Mouse (Mus musculus) limb, embryonic 10.5 days (tissue): Measurements from ENCODE around the gene Sox8. TPM values are rescaled to one million over a fixed set of nuclear protein-coding genes. Genes with fewer than 3 reads are reported as not detected.

ENCODE experiments used
- DNase-seq: peaks from one replicate; pipeline ENCODE4 v3.0.0-alpha.2; 2017; ENCODE audit warnings: low spot score
- H3K27ac ChIP-seq: fragments of 300-500 bp; sonication (generic); 2 replicates; pipeline ENCODE4 v1.5.1; 2016; ENCODE audit warnings: mild to moderate bottlenecking
- H3K27me3 ChIP-seq: fragments of 300-500 bp; sonication (generic); 2 replicates; pipeline ENCODE4 v1.6.1; 2016; ENCODE audit warnings: low read depth, mild to moderate bottlenecking; ENCODE audit not compliant: poor library complexity, severe bottlenecking
- H3K36me3 ChIP-seq: fragments of 300-500 bp; sonication (generic); 2 replicates; pipeline ENCODE4 v1.6.1; 2016; ENCODE audit warnings: mild to moderate bottlenecking, moderate library complexity
- H3K4me1 ChIP-seq: fragments of 300-500 bp; sonication (generic); 2 replicates; pipeline ENCODE4 v1.6.1; 2016
- H3K4me3 ChIP-seq: fragments of 300-500 bp; sonication (generic); 2 replicates; pipeline ENCODE4 v1.5.1; 2016; ENCODE audit warnings: mild to moderate bottlenecking, moderate library complexity
- H3K9me3 ChIP-seq: fragments of 300-500 bp; sonication (generic); replicated peaks from 2 replicates; pipeline ENCODE4 v1.6.1; 2016; ENCODE audit warnings: mild to moderate bottlenecking
- WGBS: fragments of 180-500 bp; shearing (Covaris S2); methylation state at CpG from one replicate; pipeline ENCODE4 v1.1.7; 2016; 5-methylcytosine and 5-hydroxymethylcytosine counted together
- polyA plus RNA-seq: library from polyadenylated mRNA; unstranded; fragments of >200 nt; fragmentation: Nextera tagmentation; extraction: Ambion mirVana; gene quantifications from 2 replicates; pipeline ENCODE4 v1.2.1, GENCODE M21; 2016

Sox8 gene
- polyA plus RNA-seq, 1 experiment from 2014 or later: 13.1 TPM

DNA sequence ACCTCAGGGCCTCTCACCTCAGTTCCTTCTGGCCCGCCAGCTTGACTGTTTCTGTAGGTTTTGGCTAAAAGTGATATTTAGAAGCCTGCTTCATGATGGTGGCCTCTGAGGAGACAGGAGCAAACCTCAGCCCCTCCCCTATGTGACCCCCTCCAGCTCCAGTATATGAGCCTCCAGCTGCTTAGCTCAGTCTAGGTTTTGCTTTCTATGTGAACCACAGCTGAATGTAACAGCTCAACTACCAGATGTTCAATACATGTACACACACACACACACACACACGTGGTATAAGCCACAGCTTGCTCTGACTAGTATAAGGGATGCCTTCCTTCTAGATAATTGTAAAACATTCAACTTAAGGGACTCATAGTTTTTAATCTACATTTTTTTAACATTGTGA, 5.5 kb upstream of the Sox8 start:
- peaks cover 6% of the 10 kb centered on the region; the same call in 1 of the 2 replicates for H3K36me3 ChIP-seq
- WGBS: 70% methylated on average over 2 of the region's 2 CpGs
- no peak for DNase-seq
- no peak overlapping the region for H3K27ac ChIP-seq
- H3K27me3 ChIP-seq: peaks cover 65% of the 10 kb centered on the region
- H3K4me3 ChIP-seq: no peak overlapping the region
- no peaks in the 10 kb centered on the region for H3K9me3 ChIP-seq
- H3K4me1 ChIP-seq: peaks cover 60% of the 10 kb centered on the region

DNA sequence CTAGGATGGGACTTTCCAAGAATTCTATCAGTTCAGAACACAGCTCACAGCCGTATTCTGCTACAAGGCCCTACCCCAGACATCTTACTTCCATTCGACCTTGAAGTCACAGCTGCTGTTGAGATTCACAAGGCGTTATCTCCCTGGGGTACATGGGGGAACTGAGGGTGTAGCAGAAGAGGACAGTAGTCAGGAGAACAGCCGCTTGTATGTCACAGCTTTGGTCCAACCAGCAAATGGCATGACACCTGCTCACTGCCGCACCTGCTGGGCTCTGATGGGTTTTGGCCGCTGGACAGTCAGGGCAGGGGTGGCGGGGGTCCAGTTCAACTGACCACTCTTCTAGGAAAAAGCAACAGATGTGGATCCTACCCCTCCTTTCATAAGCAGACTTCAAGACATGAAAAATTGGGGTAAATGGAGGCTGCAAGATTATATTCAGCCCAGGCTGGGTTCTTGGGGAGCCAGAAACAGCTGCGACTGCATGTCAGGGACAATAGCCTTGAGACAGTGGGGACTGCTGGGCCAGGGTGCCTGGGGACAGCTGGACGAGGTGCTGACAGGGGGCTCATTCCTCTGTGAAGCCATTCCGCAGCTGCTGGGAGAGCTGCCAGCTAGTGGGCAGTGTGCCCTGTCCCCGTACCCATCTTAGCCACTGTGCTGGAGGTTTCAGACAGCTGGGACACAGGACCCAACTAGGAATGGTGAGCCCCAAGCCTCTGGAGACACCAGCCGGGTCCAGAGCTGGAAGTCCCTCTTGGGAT, 4.9 kb upstream of the Sox8 start:
- no peak for DNase-seq
- Histone ChIP-seq H3K4me1 (peaks cover 64% of the 10 kb centered on the region), H3K9me3 (no peaks in the 10 kb centered on the region), H3K4me3 (no peak overlapping the region), H3K27me3 (peaks cover 64% of the 10 kb centered on the region), H3K27ac (0 out of 2 replicates have a peak overlapping the region, but pooled peaks have one; percentile 44), H3K36me3 (peaks cover 4% of the 10 kb centered on the region; the same call in 1 of the 2 replicates)
- 78% methylated on average over 12 of the region's 12 CpGs for WGBS

DNA sequence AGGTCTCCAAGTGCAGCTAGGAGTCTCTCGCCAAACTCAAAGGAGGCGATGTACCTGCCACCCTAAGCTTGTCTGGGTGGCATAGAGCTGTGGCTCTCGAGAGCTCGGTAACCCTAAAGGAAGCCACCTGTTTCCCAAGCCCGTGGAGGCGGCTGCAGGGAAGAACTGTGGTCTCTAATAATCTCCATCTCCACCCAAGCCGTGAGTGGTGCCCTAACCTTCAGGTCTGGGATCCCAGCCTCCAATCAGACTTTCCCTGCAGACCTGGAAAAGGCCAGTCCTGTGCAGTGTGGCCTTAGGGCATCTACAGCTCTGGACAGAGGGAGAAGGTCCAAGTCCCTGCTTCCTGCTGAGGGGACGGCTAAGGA, 951 bp upstream of the Sox8 start:
- Histone ChIP-seq H3K4me3 (peak overlapping the region; percentile 71), H3K27ac (peak overlapping the region; percentile 83), H3K36me3 (peaks cover 12% of the 10 kb centered on the region), H3K4me1 (peaks cover 72% of the 10 kb centered on the region), H3K9me3 (no peaks in the 10 kb centered on the region), H3K27me3 (peaks cover 84% of the 10 kb centered on the region)
- 4% methylated on average over 8 of the region's 8 CpGs for WGBS
- DNase-seq: no peak

DNA sequence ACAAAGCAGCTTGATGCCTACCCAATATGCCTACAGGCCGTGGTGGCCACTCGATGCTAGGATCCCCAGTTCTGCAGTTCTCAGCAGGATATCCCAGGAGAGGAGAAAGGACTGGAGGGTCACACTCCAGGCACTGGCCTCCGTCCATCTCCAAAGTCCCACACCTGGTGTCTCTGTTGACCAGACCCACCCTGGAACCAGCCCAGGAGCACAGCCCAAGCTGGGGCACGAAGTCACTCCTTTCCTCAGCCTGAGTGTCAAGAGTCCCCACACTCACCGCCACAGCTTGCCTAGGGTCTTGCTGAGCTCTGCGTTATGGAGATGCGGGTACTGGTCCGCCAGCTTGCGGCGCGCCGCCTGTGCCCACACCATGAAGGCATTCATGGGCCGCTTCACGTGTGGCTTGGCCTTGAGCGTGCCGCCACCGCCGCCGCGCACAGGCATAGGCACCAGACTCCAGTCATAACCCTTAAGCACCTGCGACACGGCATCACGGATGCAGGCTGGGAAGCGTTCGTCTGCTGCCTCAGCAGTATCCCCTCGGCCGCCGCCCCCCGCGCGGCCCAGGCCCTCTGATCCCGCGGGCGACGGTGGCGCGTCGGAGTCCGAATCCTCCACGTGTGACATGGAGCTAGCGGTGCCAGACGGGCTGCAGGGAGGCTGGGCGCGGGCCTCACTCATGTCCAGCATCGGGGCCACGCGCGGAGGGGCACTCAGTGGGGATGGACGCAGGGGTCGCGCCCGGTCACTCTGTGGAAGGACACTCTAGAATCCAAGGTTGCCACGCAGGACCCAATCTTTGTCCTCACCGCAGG, 446 bp downstream of the Sox8 start:
- no peak for DNase-seq
- Histone ChIP-seq H3K9me3 (no peaks in the 10 kb centered on the region), H3K4me3 (peak overlapping the region; percentile 71), H3K4me1 (peaks cover 76% of the 10 kb centered on the region), H3K27ac (peak overlapping the region; percentile 83), H3K36me3 (peaks cover 12% of the 10 kb centered on the region), H3K27me3 (peaks cover 81% of the 10 kb centered on the region)
- WGBS: 3% methylated on average over 54 of the region's 54 CpGs

GRCm38 (mm10) chr17:25568880-25569279, 1.6 kb downstream of the Sox8 start:
- 74% methylated on average over 11 of the region's 11 CpGs for WGBS

DNA sequence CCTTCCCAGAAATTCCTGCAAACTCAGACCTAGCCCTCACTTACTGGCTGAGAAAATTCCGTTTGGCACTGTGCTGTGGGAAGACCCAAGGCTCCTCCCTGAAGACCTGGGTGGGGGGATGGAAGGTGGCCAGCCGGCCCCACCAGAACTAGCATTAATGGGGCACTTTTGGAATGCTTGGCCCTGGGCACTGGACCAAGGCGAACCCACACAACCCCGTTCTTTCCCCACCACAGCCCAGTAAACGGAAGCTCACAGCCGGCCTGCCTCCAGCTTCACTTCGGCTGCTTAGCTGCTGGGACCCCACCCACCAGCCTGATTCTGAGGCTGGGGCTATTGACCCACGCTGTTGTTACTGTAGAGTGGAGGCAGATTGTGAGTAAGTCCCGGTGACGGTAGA, 2.3 kb downstream of the Sox8 start:
- peaks cover 74% of the 10 kb centered on the region for H3K27me3 ChIP-seq
- H3K27ac ChIP-seq: no peak overlapping the region

More at GRCm38 (mm10) chr17:25568880-25569279, 1.6 kb downstream of the Sox8 start:
- H3K36me3 ChIP-seq: peaks cover 12% of the 10 kb centered on the region
- H3K4me3 ChIP-seq: peak overlapping the region; percentile 71
- DNase-seq: no peak
- no peaks in the 10 kb centered on the region for H3K9me3 ChIP-seq
- peaks cover 86% of the 10 kb centered on the region for H3K4me1 ChIP-seq
- H3K27me3 ChIP-seq: peaks cover 76% of the 10 kb centered on the region
- 0 out of 2 replicates have a peak overlapping the region, but pooled peaks have one; percentile 5 for H3K27ac ChIP-seq

GRCm38 (mm10) chr17:25567745-25568144, 2.7 kb downstream of the Sox8 start:
- Histone ChIP-seq H3K27ac (0 out of 2 replicates have a peak overlapping the region, but pooled peaks have one; percentile 38), H3K27me3 (peaks cover 69% of the 10 kb centered on the region), H3K4me3 (0 out of 2 replicates have a peak overlapping the region, but pooled peaks have one; percentile 1)

More for the DNA sequence above, 2.3 kb downstream of the Sox8 start:
- no peaks in the 10 kb centered on the region for H3K9me3 ChIP-seq
- H3K4me1 ChIP-seq: peaks cover 83% of the 10 kb centered on the region
- 50% methylated on average over 10 of the region's 10 CpGs for WGBS
- H3K4me3 ChIP-seq: peak overlapping the region; percentile 71; the same call in 1 of the 2 replicates
- no peak for DNase-seq
- H3K36me3 ChIP-seq: peaks cover 15% of the 10 kb centered on the region

DNA sequence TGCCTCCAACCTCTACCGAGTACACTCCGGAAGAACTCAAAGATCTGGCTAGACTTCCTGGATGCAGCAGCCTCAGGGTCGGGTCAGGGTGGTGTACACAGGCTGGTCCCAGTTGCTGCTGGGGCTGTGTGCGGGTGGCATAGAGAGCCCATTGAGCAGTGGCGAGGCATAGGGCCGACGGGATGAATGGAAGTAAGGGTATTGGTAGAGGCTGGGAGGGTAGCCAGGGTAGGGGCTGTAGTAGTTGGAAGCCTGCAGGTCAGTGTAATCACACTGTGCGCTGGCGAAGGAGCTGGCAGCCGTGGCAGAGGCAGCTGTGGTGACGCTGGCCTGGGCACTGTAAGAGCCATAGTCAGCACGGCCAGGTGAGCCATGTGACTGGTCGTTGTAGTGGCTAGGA, 3.2 kb downstream of the Sox8 start:
- H3K9me3 ChIP-seq: no peaks in the 10 kb centered on the region
- H3K27me3 ChIP-seq: peaks cover 65% of the 10 kb centered on the region
- DNase-seq: no peak
- 0 out of 2 replicates have a peak overlapping the region, but pooled peaks have one; percentile 38 for H3K27ac ChIP-seq
- peaks cover 78% of the 10 kb centered on the region for H3K4me1 ChIP-seq
- H3K36me3 ChIP-seq: peaks cover 15% of the 10 kb centered on the region
- H3K4me3 ChIP-seq: 0 out of 2 replicates have a peak overlapping the region, but pooled peaks have one; percentile 1
- WGBS: 79% methylated on average over 13 of the region's 13 CpGs

More at GRCm38 (mm10) chr17:25567745-25568144, 2.7 kb downstream of the Sox8 start:
- DNase-seq: peak; percentile 90
- 22% methylated on average over 14 of the region's 14 CpGs for WGBS
- Histone ChIP-seq H3K36me3 (peaks cover 15% of the 10 kb centered on the region), H3K4me1 (peaks cover 82% of the 10 kb centered on the region), H3K9me3 (no peaks in the 10 kb centered on the region)

DNA sequence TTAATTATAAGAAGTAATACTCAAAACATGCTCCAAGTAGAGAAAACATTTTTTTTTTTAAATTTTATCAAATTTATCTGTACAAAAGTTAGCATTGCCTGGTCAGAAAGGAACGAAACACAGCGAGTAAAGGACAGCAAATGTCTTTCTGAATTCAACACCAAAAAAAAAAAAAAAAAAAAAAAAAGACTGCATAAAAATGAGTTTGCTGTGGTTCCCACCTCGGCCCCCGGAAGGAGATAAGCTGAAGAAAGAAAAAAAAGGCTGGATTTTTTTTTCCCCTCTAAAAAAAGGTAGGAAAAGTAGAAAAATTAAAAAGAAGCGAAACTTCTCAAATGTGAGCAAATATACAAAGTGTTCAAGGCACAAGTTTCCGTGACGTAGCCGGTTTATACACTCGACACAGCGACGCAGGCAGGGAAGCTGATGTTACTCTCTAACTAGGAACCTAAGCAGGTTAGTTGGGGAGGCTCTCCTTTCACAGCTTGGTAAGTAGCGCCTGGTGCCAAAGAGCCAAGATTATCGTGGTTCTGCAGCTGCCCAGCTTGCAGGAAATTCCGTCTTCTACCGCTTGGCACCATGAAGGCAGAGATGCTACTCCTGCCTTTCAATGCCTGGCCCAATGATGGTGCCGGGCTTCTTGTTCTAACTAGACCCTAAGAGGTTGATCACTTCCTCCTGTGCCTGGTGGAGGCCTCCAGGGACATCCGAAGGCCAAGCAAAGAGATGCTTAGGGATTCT, 4.5 kb downstream of the Sox8 start:
- 81% methylated on average over 17 of the region's 17 CpGs for WGBS
- Histone ChIP-seq H3K27me3 (peaks cover 54% of the 10 kb centered on the region), H3K4me1 (peaks cover 77% of the 10 kb centered on the region), H3K4me3 (no peak overlapping the region), H3K9me3 (no peaks in the 10 kb centered on the region), H3K36me3 (peaks cover 15% of the 10 kb centered on the region), H3K27ac (peak overlapping the region; percentile 66; the same call in 1 of the 2 replicates)
- no peak for DNase-seq

- H3K4me3 ChIP-seq: 0 out of 2 replicates have a peak overlapping the region, but pooled peaks have one; percentile 13
- no peaks in the 10 kb centered on the region for H3K9me3 ChIP-seq
- H3K27me3 ChIP-seq: peaks cover 56% of the 10 kb centered on the region
- H3K36me3 ChIP-seq: peaks cover 15% of the 10 kb centered on the region
- WGBS: 28% methylated on average over 6 of the region's 6 CpGs
- peak; percentile 45 for DNase-seq
- peaks cover 76% of the 10 kb centered on the region for H3K4me1 ChIP-seq
- peak overlapping the region; percentile 66 for H3K27ac ChIP-seq
Measured at GRCm38 (mm10) chr17:25565244-25565643, 5.2 kb downstream of the Sox8 start.

DNA sequence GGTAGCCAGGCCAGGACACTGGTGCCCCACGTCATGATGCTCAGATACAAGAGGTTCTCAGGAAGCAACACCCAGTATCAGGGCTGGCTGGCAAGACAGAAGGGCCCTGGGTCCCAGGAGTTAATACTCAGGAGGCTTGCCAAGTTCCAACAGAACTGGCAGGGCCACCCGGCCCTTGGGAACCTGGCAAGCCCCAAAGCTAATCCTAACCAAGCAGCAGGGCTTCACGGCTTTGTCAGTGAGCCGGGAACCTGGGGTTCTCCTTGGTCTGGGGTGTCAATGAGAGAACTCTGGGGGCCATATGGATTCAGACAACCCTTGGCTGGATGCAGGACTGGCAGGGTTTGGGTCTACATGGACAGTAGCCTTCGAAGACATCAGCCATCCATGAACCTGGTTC, 6.0 kb downstream of the Sox8 start:
- WGBS: 89% methylated on average over 5 of the region's 5 CpGs
- Histone ChIP-seq H3K27ac (peak overlapping the region; percentile 17; the same call in 1 of the 2 replicates), H3K9me3 (no peaks in the 10 kb centered on the region), H3K27me3 (peaks cover 54% of the 10 kb centered on the region), H3K4me1 (peaks cover 72% of the 10 kb centered on the region), H3K36me3 (peaks cover 15% of the 10 kb centered on the region), H3K4me3 (no peak overlapping the region)
- no peak for DNase-seq
